Mouse (Mus musculus) CH12.LX (cell line): ENCODE measurements around the gene Nt5c.
"Not testable (repeated sequence)": the region's sequence is repeated elsewhere in the genome, so short reads cannot be mapped to it uniquely, and the experiment has no call there.

ENCODE experiments used
- CTCF ChIP-seq, 2 experiments: IDR thresholded peaks in 1 of 2; conservative IDR thresholded peaks in 1 of 2; 2 replicates each; pipeline ENCODE4 v1.5.1; 2011 to 2012; ENCODE audit warnings: low read depth in 2 of 2, low read length in 2 of 2, improper control_type of control experiment in 1 of 2, inconsistent platforms in 1 of 2, mild to moderate bottlenecking in 1 of 2, moderate library complexity in 1 of 2
- EP300 ChIP-seq: IDR thresholded peaks from 2 replicates; pipeline ENCODE4 v1.6.1; 2011; ENCODE audit warnings: low read length, improper control_type of control experiment
- SMC3 ChIP-seq: IDR thresholded peaks from 2 replicates; pipeline ENCODE4 v1.6.1; 2011; ENCODE audit warnings: low read depth, low read length, improper control_type of control experiment
- UBTF ChIP-seq: IDR thresholded peaks from 2 replicates; pipeline ENCODE4 v1.6.1; 2012; ENCODE audit warnings: low read depth, mild to moderate bottlenecking, inconsistent platforms, low read length, improper control_type of control experiment, moderate library complexity

DNA sequence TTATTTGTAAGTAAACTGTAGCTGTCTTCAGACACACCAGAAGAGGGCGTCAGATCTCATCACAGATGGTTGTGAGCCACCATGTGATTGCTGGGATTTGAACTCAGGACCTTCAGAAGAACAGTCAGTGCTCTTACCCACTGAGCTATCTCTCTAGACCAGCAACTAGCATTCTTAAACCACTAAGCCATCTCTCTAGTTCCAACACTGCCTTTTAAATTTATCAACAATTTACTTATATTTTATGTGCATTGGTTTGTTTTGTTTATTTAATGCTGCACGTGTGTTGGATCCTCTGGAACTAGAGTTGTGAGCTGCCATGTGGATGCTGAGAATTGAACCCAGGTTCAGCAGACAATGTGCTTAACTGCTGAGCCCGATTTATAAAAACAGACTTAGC is 34.8 kb upstream of the Nt5c start:
- not testable (repeated sequence) for TF ChIP-seq EP300; CTCF (conservative IDR thresholded peaks at IDR 0.05 in 1 of 2, IDR thresholded peaks at IDR 0.05 in 1 of 2; ENCODE audit: low read depth in 2 of 2, low read length in 2 of 2); SMC3; UBTF
